Mouse (Mus musculus) cerebral cortex, adult 2 months (tissue): Measurements from ENCODE around the gene Banf2.

Experiments
- WGBS: fragments of 180-500 bp; shearing (Covaris S2); methylation state at CpG from one replicate; pipeline ENCODE4 v1.1.7; 2018; 5-methylcytosine and 5-hydroxymethylcytosine counted together

The Banf2 gene

GRCm38 (mm10) chr2:144032664-144033063 is at the start of gene Banf2:
TSS of gene Banf2 (plus strand) at chr2:144033059.
- WGBS: 92% methylated on average over 2 of the region's 2 CpGs

GRCm38 (mm10) chr2:143983482-143983881 is 49.4 kb upstream of the Banf2 start:
- 77% methylated on average over 2 of the region's 2 CpGs for whole genome bisulfite sequencing

- WGBS: 34% methylated on average over 2 of the region's 2 CpGs
Observed at GRCm38 (mm10) chr2:143987485-143987884, 45.4 kb upstream of the Banf2 start.

GRCm38 (mm10) chr2:143988016-143988415 is 44.8 kb upstream of the Banf2 start:
- 91% methylated on average over 3 of the region's 3 CpGs for WGBS

- WGBS: 27% methylated on average over 1 of the region's 1 CpGs
Observed at GRCm38 (mm10) chr2:143990997-143991396, 41.9 kb upstream of the Banf2 start.

- WGBS: 83% methylated on average over 7 of the region's 7 CpGs
Observed at GRCm38 (mm10) chr2:143991964-143992672, 40.7 kb upstream of the Banf2 start.

GRCm38 (mm10) chr2:143992977-143993376 is 39.9 kb upstream of the Banf2 start:
- 72% methylated on average over 1 of the region's 1 CpGs for WGBS

GRCm38 (mm10) chr2:144002229-144002984 is 30.5 kb upstream of the Banf2 start:
- 90% methylated on average over 5 of the region's 5 CpGs for WGBS

GRCm38 (mm10) chr2:144003544-144003943 is 29.3 kb upstream of the Banf2 start:
- 50% methylated on average over 2 of the region's 2 CpGs for WGBS

- WGBS: 73% methylated on average over 6 of the region's 6 CpGs
Observed at GRCm38 (mm10) chr2:144005166-144005955, 27.5 kb upstream of the Banf2 start.

- 85% methylated on average over 6 of the region's 6 CpGs for WGBS
Observed at GRCm38 (mm10) chr2:144006686-144007085, 26.2 kb upstream of the Banf2 start.

GRCm38 (mm10) chr2:144007211-144007610 is 25.6 kb upstream of the Banf2 start:
- 91% methylated on average over 4 of the region's 4 CpGs for WGBS

- 61% methylated on average over 1 of the region's 1 CpGs for WGBS
Observed at GRCm38 (mm10) chr2:144009081-144009480, 23.8 kb upstream of the Banf2 start.

- WGBS: 8% methylated on average over 28 of the region's 30 CpGs
Observed at GRCm38 (mm10) chr2:144009551-144010281, 23.1 kb upstream of the Banf2 start.

GRCm38 (mm10) chr2:144010282-144011044 is 22.4 kb upstream of the Banf2 start:
- under 1% methylated on average over 98 of the region's 107 CpGs for WGBS

- WGBS: under 1% methylated on average over 50 of the region's 53 CpGs
Observed at GRCm38 (mm10) chr2:144011080-144011551, 21.7 kb upstream of the Banf2 start, which contains the start of gene Rrbp1. TSS of gene Rrbp1 (minus strand) at chr2:144011263.

- WGBS: 89% methylated on average over 11 of the region's 11 CpGs
Observed at GRCm38 (mm10) chr2:144014051-144014450, 18.8 kb upstream of the Banf2 start.

GRCm38 (mm10) chr2:144014481-144014880 is 18.4 kb upstream of the Banf2 start:
- 55% methylated on average over 5 of the region's 5 CpGs for WGBS

GRCm38 (mm10) chr2:144015861-144016260 is 17.0 kb upstream of the Banf2 start:
- WGBS: 92% methylated on average over 9 of the region's 9 CpGs

GRCm38 (mm10) chr2:144019971-144020370 is 12.9 kb upstream of the Banf2 start:
- 75% methylated on average over 2 of the region's 2 CpGs for WGBS

- WGBS: 89% methylated on average over 3 of the region's 3 CpGs
Observed at GRCm38 (mm10) chr2:144022441-144022840, 10.4 kb upstream of the Banf2 start.
